Mouse (Mus musculus): Measurements from ENCODE around the gene Pdia5.

Gene Pdia5

DNA sequence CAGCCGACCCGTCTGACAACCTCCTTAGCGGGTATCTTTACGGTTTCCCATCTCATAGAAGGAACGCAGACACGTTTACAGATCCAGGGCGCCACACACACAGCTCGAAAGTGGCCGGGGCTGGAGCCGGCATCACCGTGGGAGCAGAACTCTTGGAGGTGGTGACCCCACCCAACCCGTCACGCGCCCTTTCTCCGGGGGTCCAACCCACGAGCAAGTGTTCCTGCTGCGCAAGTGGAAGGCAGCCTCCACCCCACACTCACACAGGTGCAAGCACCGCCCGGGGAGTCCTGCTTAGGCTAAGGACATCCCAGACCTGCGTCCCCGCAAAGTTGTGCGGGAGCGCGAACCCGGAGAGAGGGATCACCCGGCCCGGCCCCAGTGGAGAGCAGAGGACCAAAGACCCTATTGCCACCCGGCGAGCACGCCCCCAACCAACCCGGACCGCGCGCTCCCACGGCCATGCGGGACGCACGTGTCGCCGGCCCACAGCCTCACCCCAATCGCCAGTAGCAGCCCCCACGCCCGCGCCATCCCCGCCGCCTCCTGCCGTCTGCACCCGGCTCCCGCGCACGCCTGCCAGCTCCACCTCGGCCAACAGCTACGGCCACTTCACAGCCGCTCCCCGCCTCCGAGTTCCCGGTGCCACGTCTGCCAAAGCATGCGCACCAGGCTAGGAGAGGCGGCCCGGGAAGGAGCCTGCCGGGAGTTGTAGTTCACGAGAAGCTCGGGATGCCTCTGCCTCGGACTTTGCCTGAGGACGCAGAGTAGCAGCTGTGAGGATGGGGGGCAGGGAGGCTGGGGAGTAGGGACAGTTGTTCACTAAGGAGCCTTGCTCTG lies at the start of gene Pdia5:
Gene Pdia5 (minus strand): TSS at position 643 of the 840 bp plus-strand sequence.
- peak; percentile 87 for DNase-seq

DNA sequence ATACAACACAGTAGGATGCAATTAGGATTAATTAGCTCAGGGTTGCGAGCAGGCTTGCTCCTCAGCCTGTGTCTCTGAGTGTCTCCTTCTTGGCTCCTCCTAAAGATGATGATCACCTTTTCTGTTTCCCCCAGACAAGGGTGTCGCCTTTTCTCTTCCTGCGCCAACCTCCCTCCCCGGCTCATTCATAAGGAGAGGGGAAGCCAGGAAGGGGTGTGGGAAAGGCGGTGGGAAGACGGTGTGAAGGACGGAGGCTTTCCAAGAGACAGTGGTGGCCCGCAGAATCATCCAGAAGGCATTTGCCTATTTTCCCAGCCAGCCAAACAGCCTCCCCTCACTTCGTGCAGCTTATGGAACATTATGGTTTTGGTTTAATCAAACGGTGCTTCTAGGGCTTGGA lies 48.4 kb upstream of the Pdia5 start:
- DNase-seq: no peak

DNA sequence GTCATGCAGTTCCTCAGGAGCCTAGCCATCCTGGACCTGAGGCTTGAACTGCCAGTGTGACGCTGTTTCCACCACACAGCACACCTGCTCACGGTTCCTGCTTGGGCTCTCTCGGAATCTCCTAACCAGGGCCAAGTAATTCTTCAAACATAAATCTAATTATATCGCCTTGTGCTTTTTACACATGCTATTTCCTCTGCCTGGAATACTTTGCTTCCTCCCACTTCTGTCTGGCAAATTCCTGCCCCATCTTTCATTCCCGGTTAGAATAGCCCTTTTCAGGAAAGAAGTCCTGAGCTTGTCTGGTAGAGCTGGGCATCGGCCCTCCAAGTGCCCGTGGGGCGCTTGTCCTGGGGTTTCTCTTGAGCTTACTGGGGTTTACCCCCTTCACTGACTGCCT lies 47.0 kb upstream of the Pdia5 start:
- DNase-seq: no peak

DNA sequence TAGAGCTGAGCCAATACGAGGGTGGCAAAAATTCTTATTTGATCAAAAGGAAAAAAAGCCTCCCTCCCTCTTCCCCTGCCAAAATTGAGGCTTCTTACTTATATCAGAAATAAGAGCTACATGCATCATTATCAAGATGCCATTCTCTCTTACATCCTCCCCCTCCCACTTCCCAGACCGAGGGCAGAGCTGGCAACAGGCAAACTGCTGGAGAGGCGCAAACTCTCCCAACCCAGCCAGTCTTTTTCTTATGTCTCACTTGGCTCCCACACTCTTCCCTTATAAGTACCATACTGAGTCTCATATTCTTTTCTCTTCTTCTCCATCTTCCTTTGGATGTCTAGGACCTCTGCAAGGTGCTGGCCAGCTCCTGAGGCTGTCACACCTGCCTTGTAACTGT lies 44.0 kb upstream of the Pdia5 start:
- no peak for DNase-seq

DNA sequence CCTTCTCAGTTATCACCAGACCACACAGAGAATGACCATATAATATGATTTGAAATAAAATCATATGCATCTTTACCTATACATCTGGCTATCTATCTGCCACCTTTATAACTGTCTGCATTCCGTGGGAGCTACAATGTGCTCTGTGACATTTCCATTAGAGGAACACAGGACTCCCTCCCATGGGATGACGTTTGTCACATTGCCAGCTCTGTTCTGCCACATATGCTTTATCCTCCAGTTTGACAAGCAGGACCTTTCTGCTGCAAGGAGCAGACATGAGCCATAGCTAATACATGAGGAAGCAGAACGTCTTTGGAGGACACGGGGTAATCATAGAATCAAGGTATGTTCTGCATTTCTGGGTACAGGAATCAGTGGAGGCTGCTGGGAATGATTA lies 33.5 kb upstream of the Pdia5 start:
- DNase-seq: no peak

DNA sequence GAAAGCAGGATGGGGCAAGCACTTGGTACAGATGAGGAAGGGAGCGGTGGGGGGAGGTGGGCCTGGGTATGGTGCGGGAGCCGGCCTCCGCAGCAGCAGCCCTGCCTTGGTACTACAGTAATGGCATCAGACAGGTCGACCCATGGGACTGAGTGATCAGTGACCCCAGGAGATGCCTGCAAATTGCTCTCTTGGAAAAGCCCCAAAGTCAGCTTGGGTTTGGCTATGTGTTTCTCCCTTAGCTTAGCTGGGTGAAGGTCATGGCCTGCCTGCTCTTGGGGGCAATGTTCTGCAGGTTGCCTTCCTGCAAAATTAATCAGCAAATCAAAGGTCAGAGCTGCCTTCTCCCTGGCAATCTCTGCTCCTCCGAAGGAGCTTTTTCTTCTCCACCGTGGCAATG lies 28.6 kb upstream of the Pdia5 start:
- DNase-seq: no peak

DNA sequence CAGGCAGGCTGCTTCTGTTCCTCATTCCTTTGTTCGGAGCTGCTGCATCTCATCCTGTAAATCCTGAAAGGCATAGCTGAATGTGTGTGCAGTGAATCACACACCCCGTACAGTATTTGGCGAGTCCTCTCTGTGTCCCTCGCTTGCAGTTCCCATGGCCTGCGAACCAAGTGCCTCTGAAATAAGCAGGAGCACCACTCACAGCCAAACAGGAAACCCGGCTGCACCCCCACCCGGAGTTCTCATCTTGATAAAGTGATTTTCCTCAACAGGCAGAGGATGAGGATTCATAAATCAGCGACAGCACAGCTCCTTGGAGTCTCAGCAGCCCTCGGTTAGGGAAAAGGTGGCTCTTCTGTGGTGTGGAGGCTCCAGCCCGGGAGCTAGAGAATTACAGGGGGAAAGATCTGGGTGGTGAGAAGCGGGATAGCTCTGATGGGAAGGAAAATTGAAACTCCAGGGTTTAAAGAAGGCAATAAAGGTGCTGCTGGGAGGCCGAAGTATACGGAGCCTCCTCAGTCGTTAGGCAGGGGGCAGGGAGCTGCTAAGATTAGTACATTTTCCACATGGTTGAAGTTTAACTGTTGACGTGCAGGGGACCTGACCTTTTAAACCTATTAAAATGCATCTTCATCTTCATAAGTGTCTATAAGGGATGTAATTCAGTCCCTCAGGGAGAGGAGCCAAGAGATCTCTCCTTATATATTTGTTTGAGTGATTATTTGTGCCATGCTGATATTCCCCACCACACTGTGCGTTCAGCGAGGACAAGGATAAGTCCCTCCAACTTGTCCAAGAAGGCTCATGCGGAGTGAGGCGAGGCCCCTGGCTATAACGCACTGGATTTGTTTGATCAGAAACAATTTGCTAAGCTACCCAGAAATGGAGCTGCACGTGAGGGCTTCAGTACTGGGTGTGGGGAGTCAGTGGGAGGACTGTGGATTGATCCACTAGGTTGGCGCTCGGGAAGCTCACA lies 27.6 kb upstream of the Pdia5 start:
- no peak for DNase-seq

DNA sequence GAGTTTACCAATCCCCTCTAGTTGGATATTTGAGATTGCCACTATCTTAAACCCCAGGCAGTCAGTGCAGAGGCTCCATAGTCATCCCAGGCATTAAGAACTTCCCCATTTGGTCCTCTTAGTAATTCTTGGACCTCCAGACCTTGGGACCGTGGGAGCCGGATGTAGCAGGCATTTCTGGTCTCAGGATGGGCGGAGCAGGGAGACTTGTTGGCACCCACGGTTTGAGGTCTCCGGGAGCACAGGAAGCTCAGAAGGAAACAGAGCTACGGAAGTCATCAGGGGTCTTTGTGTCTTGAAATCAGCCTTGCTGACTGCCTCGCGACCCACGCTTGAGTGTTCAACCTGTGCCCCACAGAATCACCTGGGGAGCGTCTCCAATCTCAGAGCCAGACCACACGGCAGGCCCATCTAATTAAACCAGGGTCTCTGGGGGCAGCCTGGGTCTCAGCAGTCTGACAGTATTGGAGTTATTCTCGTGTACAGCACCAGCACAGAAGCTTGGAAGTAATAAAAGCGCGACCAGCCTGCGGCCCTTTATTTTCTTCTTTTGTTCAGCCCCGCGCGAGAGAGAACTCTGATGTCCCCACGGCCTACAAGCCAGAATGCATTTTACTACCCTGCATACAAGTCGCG lies 25.4 kb upstream of the Pdia5 start:
- DNase-seq: no peak

DNA sequence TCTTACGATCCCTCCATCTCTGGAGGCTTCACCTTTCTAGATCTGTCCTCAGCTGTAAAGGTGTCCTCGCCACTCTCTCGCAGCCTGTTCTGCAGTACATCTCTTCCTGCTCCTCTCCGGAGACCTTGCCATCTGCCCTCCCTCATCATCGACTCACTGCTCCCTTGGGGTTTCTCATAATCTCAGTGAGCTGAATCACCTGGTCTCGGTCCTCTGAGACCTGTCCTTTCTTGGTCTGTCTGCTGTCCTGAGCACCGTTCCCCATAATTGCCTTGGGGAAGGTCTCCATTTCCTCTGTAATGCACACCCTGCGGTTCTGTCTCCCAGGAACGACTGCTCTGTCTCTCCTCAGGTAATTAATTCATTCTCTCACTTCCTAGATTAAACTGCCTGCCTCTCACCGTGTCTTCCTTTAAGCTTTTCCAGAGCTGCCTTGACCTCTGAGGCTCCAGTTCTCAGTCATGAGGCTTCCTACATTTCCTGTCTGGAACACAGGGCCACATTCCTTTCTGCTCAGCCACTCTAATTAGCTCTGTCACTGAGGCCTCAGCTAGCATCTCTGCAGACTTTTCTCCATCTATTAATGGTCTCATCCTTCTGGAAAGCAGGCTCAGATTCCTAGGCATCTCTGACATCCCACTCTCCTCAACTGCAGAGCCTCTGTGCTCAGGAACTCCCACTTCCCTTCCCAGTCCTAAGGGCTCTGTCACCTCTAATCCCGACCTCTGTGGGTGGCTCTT lies 18.8 kb upstream of the Pdia5 start:
- DNase-seq: no peak

DNA sequence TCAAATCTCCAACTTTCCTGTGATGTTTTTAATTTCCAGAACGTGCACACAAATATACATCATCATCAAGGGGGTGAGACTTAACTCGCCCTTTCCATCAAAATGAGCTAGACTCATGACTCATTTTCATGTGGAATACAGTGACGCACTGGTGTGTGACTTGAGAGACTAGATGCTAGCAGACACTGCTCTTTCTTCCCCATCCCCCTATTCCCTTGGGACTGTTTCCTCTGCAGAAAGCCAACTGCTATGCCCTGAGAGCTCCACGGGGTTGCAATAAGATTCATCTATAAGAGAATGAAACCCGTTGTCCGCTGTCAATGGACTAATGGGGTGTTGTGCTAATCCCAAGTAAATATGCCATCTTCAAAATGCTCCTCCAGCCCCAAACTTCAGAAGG lies 17.9 kb upstream of the Pdia5 start:
- DNase-seq: no peak

DNA sequence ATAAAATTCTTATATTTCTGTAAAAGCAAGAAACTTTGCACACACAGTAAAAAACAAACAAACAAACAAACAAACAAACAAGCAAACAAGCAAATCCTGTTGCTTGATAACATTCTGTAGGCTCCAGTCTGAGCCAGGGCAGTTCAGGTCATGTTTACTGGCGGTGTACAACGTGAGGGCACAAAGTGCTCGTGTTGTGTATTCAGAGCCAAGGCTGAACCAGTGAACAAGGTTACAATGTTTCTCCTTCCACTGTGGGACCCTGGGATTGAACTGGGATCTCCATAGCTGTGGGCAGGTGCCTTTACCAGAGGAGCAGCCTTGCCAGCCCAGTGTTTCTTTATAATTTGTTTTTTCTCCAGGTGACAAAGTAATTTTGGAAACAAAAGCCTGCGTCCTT lies 15.1 kb upstream of the Pdia5 start:
- no peak for DNase-seq

DNA sequence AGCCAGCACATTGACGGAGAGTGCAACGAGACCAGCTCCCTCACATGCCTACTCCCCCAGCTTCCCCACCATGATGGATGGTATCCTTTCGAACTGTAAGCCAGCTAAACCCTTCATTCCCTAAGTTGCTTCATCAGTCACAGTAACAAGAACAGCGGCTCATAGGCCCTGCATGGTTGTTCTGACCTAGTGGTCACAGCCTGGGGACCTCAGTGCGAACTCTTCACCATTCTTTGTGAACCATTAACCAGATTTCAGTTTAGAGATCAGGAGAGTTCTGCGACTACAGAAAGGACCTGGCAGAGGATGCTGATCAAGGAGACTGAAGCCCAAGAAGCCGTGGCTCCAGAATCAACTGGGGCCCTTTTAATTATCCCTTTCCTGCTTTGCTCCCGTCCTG lies 13.6 kb upstream of the Pdia5 start:
- DNase-seq: no peak

DNA sequence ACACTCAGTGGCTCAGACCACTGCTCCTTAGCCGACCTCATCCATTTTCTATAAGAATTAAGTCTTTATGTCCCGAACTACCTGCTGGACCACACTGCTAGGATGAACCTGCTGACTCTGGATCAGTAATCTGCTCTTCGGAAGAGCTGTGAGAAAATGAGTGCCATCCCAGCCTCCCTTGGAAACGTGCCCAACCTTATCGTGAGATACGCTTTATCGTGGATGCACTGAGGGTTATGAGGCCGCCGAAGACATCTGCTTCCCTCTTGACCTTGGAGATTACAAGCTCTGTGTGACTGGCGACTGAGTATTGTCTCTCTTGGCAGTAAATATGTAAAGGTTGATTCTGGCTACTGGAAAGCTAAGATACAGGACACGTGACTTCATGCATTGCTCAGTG lies 11.8 kb upstream of the Pdia5 start:
- DNase-seq: no peak

DNA sequence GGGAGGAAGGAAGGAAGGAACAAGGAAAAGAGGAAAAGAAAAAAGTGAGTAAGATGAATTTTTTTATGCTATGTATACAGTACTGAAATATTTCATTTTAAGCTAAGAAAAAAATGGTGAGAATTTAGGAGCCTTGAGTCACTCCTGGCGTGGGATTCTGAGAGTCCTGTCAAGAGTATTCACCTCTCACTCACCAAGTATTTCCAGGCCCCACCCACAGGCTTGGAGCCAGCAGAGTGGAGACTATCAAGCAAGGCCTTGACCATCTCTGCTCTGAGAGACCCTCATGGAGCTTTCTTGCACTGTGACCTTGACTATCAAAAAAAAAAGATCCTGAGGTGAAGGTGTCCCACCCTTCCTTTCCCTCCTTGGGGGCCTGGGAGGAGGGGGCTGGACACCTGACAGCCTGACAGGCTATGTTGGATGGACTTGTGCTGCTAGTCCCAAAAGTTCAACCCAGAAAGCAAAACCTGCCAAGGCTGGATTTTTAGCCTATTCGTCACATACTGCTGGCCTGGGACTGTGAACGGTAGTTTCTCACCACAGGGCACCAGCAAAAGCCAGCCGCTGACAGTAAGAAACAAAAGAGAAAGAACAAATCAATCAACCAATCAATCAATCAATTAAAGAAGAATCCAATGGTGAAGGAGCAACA lies 10.6 kb upstream of the Pdia5 start:
- no peak for DNase-seq

DNA sequence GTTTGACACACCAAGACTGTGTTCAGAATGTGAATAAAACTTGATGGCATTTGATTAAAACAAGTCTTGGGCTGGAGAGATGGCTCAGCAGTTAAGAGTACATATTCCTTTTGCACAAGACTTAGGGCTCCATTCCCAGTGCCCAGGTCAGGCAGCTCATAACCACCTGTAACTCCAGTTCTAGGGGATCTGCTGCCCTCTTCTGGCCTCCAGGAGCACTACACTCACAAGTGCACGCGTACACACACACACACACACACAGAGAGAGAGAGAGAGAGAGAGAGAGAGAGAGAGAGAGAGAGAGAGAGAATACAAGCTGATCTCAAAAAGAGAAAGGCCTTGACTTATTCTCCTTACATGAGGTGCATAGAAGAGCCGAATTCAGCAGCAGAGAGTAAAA lies 9.7 kb upstream of the Pdia5 start:
- DNase-seq: no peak

DNA sequence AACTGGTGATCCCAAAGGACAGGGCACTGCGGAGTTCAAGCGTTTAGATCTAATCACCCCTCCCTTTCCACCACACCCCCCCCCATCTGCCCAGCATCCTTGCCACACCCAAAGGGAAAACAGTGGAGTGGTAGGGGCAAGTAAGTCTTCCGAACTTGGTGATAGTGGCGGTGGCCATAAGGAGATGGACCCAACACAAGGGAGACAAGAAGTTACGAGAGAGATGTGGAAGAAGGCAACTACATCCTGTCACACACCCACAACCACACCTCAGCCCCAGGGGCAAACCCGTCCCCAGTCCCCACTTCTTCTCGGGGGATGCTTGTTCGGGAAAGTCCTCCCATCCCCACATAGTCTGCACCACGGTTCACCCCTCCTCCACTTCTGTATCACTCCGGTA lies 880 bp downstream of the Pdia5 start:
- DNase-seq: no peak

DNA sequence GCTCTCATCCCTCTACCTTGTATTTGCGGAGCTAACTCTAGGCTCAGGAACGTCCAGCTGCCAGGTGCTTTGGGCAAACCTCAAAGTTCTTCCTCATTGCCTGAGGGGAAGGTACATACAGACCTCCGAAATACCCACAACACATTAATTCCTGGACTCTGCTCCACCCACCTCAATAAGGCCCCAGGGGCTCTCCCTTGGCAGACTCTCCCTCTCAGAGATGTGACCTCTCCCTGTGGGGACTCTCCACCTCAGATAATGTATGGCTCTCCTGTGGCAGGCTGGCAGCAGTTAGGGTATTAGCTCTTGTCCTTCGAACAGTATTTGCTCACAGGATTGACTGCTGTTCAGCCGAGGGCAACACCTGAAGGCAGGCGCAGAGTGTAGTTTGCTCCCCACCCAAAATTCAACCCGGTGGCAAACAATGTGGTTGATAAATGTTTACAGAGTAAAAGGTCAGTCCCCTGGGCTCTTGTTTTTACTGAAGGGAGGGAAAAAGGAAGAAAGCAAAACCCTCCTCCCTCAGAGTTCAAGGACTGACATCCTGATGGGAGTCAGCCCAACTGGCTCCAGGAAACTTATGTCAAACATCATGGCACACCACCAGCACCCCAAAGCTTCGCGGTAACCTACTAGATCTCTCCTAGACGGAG lies 1.5 kb downstream of the Pdia5 start:
- no peak for DNase-seq

DNA sequence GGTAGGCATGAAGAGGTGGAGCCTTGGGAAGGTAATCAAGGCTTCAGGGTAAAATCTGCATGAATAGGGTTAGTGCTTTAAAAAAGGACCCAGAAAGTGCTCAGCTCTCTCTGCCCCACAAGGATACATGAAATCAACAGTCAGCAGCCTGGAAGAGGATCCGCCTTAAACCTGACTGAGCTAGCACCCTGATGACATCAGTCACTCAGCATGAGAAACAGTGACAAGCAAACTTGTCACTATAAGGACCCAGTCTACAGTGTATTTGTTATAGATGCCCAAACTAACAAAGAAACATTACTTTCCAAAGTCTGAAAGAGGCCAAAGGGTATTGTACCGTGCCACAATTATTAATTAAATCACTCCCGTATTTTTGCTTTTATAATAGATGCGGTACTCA lies 2.9 kb downstream of the Pdia5 start:
- no peak for DNase-seq

DNA sequence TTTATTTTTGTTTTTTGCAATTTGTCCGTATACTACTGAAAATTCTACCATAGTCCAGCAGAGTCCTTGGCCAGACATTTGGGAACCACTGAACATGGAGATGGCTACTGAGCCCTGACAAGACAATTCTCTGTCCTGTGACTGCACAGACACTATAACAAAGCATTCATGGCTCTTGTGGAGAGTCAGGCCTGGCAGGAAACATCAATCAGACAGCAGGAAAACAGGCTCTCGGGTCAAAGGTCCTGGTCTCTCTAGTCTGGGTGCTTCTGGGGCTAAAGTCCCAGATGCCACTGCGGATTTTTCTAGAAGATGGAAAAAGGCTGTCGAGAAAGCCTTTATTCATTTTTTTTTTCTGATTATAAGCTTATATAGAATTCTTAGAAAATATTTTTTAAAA lies 3.6 kb downstream of the Pdia5 start:
- no peak for DNase-seq

DNA sequence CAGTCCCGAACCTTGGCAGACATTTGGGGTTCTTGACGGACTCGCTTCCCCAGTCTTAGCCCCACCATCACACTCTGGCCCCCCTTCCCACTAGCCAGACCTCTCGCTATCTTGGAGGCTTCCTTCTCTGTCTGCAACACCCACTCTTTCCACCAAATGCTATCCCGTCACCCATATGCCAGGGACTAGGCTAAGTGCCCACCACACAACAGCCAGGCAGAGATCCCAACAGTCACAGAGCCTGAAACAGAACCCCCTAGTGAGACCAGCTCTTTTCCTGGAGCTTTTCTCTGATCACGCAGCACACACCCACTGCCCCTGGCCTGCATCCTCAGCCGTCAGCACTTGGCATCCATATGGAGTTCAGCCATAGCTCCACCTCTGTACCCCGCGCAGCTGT lies 5.0 kb downstream of the Pdia5 start:
- peak; percentile 21 for DNase-seq

DNA sequence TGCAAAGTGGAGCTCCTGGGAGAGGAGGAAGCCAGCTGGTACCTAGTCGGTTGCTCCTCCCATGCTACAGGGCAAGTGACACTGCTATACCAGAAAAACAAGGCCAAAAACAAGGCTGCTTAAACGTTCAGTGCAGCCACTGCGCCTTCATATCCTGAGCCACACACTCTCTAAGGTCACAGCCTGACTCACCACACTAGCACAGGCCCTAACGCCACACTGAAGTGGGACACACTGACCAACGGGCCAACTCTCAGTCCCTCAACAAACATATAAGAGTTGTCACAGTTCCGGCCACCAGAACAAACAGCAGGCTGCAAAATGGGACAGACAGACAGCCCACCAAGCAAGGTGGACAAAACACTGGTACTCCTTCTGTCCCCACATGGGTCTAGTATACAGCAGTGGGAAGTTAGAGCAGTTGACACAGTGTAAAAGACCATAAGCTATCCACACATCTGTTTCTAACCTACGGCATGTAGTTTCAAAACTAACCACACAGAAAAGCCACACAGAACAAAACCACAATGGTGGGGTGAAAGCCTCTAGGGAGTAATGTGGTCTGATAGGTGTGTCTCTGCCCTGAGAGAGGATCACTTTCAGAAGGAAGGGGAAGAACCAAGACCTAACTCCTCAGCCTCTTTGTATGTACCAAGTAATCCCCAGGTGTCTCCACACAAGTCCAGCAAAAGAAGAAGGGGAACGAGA lies 6.0 kb downstream of the Pdia5 start:
- no peak for DNase-seq
